Mouse (Mus musculus): Measurements from ENCODE around the gene Cnnm1. TPM values are rescaled to one million over a fixed set of nuclear protein-coding genes. Genes with fewer than 3 reads are reported as not detected.
"Not testable (repeated sequence)": the region's sequence is repeated elsewhere in the genome, so short reads cannot be mapped to it uniquely, and the experiment has no call there.

Gene Cnnm1
- polyA plus RNA-seq, 1 experiment: 0.50 TPM

DNA sequence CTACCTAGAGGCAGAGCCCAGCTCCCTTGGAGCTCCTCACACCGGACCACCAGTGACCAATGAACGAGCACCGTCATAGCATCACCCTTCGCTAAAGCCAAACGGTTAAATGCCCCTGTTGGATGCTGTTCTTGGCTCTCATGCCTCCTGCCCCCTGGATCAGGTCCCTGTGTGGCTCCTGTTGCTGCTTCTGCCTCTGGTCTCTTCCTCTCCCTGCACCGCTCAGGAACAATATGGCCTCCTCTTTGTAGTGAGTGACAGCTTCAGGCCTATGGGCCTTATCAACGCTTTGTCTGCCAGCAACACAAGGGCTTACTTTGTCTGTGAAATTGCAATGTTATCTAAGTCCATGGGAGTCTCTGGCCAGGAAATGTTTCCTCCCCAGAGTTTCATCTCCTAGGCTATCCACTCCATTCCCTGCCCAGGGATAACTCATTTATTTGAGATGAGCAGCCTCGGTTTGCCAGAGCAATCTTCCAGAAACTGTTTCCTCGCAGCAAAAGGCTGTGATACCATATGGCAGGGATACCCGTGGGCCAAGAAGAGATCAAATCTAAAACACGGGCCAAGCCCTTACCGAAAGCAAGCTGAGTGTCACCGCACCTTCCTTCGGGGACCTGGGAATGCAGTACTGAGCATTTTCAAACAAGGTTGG is 25.5 kb downstream of the Cnnm1 start:
- DNase-seq (ENCODE audit: low read depth): no peak

DNA sequence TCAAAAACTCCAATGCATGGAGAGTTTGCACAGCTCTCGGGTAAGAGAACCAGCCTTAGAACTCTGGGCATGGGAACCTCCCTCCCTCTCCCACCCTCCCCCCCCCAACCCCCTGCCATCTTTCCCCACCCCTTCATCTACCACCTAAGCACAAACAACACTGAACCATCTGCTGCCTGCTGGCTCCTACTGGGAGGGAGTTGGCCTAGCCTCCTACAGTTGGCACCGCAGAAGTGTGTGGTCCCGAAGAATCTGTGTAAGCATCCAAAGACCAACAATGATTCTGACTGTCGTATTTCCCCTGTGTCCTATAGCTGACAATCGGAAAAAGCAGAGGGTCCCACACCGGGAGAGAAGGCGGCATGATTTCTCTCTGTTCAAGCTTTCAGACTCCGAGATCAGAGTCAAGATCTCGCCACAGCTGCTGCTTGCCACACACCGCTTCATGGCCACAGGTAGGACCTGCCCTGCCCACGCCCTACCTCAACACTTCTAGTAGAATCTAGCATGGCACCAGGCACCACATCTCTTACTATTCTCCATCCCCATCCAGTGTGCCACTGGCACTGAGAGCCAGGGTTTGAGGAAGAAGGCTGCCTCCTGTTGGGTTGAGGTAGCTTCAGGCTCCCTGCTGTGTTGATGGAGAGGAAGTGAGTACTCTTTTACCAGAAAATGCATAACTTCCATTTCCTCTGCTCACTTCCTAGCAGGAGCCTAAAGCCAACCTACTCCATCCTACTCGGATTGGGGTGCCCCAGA is 27.9 kb downstream of the Cnnm1 start:
- DNase-seq (ENCODE audit: low read depth): no peak

DNA sequence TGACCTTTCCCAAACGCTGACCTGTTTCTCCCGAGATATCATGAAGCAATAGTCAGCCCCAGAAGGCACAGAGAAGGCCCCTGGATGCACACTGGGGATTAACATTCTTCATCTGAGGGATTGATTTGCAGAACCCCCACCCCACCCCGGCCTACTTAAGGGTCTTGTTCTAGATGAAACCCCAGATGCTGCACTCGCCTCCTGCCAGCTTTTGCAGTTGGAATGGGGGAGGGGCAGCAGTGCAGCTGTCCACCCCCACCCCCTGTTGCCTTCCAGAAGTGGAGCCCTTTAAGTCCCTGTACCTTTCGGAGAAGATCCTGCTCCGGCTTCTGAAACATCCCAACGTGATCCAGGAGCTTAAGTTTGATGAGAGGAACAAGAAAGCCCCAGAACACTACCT is 29.1 kb downstream of the Cnnm1 start:
- no peak for DNase-seq (ENCODE audit: low read depth)

DNA sequence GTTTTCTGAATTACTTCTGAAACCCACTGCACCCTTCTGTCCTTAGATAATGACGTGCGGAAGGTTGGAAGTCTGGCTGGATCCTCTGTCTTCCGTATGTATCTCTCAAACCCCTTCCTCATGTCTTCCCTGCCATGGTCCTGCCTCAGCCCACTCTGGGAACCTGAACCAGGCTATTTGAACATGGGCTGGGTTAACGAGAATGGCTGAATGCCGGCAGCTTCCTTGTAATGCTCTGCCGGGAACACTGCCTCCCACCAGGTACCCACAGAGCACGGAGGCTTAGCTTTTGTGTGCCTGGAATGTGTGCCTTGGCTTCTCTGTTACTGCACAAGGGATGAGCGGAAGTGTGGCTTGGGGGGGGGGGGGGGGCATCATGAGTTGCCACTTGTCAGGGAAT is 32.1 kb downstream of the Cnnm1 start:
- no peak for DNase-seq (ENCODE audit: low read depth)

DNA sequence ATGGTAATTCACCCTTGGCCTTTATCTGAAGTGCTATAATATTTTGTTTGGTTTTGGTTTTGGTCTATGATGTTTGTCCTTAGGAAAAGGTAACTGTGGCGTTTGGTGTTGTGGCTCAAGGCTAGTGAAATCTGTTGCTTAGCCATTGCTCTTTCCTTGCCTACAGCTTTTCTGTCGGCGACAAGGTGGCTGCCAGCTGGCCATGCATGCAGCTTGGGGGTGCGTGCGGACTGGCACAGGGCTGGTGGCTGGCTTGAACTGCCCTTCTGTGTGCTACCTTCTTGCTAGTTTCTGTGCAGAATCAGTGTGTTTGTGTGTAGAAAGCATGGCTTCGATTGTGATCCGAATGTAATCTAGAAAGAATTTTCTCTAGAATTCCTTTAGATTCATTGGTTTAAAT is 32.5 kb downstream of the Cnnm1 start:
- DNase-seq (ENCODE audit: low read depth): no peak

DNA sequence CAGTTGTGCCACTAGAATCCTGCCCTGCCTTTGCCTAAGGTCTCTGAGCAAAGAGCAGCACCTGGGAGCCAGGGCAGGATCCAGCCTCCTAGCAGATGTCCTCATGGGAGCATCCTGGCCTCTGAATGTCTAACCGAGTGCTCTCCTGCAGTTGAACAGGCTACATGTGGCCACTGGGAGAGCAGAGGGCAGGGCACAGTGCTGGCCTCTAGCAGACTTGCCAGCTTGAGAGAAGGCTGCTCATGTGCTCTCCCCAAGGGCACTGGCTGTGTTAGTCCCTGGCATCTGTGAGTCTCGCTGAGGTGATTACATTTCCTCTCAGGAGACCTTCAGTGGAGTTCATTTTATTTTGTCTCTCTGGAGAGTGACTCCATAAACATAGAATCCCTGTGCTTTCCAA is 35.4 kb downstream of the Cnnm1 start:
- no peak for DNase-seq (ENCODE audit: low read depth)

DNA sequence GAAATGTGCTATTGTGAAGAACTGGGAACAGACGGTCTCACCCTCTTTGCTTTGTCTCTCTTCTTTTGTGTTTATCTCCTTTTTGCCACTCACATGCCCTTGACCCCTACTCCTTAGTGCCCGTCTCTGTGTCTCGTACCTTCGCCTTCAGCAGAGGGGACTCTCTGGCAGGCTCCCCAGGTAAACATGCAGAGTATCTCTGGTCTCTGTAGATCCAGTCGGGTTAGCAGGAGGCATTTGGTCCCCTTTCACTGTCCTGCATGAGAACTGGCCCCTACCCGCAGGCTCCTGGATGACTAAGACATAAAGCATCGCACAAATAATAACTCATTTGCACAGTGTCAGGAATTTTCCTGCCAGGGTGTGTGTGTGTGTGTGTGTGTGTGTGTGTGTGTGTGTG is 35.8 kb downstream of the Cnnm1 start:
- DNase-seq (ENCODE audit: low read depth): no peak

DNA sequence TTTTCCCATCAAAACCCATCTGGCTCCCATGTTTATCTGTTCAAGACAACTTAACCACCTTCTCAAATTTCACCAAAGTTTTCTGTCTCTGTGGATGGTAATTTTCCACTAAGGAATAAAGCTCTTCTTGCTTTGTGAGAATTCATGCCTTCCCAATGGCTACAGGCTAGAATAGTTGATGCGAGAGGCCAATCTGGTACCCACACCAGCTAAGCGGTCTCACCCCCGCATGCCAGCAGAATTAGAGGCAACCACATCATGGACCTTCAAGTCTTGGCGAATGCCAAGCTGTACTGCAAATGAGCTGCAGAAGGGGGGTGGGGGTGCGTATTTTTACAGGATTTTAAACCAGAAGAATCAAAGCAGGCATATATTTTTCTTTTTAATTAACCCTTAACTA is 37.2 kb downstream of the Cnnm1 start:
- DNase-seq (ENCODE audit: low read depth): no peak

DNA sequence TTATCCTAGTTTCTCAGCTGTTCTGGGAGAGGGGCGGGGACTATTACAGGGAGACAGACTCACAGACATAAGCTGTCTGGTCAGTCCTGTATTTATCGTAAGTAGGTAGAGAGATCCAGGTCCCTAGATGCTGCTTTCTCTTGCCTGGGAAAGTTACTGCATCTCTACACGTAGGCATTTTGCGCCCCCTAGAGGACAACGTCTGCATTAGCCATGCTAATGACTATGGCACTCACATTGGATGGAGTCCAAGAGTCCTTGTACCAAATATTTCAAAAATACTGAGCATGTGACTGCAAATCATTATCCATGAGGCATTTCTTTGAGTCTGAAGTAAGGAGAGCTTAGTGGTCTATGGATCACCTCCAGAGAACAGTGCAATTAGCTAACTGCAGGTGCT is 38.7 kb downstream of the Cnnm1 start:
- no peak for DNase-seq (ENCODE audit: low read depth)

DNA sequence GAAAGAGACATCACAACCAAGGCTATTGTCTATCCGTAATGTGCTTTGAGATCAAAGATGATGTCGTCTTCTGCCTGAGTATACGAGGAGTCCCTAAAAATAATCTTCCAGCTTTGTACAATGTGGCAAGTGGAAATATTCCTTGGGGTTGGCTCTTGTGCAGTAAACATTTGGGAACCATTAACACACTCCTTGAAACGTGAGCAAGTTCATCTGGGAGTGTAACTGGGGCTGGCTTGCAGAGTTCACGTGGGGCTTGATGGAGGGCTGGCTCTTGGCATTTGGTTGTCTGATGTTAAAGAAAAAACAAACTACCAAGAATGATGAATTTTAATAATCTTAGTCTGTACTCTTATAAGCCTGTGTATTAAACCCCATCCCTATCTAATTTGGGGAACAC is 39.2 kb downstream of the Cnnm1 start:
- no peak for DNase-seq (ENCODE audit: low read depth)

DNA sequence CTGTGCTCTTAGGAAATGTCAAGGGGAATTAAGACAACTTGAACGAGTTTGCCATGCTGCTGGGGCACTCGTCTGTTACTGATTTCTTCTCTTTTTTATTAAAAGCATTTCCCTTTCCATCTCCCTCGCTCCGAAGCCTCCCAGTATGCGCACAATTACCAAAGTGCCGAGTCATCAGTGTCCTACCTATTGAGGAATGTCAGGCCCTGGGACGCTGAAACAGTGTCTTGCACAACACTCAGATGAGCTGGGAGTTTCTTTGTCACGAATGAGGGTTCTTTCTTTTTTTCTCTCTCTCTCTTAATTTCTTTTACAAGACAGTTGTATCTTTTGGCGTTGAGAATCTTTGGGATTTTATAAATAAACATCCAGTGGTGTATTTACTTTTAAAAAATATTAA is 40.3 kb downstream of the Cnnm1 start:
- DNase-seq (ENCODE audit: low read depth): no peak

DNA sequence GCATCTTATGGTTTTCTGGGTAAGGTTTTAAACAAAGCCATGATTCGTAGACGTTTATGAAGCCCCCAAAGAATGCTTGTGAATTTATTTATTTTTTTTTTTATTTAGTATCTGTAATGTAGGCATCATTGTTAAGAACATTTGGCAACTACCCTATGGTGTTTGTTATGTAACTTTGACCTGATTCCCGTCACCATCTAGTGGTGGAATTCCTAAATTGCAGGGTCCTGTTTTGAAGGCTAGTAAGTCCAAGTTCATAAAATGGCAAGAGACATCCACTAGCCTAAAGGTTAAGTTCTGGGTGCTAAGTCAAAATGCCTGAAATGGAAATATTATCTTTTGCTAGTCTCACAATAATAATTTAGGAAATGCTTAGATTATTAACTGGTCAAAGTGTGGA is 47.2 kb downstream of the Cnnm1 start:
- DNase-seq (ENCODE audit: low read depth): no peak

DNA sequence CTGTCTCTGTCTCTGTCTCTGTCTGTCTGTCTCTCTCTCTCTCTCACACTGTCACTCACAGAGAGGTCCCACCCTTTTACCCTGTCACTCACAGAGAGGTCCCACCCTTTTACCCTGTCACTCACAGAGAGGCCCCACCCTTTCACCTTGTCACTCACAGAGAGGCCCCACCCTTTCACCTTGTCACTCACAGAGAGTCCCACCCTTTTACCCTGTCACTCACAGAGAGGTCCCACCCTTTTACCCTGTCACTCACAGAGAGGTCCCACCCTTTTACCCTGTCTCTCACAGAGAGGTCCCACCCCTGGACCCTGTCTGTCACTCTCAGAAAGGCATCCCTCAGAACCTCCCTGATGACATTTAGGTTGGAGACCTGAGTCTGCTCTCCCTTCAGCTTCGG is 53.1 kb downstream of the Cnnm1 start:
- not testable (repeated sequence) for DNase-seq (ENCODE audit: low read depth)

DNA sequence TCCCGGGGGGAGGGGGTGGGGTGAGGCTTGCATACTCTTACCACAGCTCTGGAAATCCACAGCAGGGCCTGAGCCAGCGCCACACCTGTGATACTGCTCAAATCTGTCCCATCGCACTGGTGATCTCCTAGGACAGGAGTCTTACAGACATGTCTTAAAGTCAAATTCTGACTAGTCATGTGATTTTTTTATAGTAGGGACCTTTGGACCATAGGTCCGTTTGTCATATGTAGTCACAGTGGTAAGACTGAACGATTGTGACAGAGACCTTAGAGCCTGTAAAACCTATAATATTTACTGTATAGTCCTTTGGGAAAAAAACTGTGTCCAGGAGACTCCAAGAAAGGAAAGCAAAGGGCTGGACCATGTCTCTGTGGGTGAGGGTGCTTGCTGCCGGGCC is 53.6 kb downstream of the Cnnm1 start:
- no peak for DNase-seq (ENCODE audit: low read depth)

DNA sequence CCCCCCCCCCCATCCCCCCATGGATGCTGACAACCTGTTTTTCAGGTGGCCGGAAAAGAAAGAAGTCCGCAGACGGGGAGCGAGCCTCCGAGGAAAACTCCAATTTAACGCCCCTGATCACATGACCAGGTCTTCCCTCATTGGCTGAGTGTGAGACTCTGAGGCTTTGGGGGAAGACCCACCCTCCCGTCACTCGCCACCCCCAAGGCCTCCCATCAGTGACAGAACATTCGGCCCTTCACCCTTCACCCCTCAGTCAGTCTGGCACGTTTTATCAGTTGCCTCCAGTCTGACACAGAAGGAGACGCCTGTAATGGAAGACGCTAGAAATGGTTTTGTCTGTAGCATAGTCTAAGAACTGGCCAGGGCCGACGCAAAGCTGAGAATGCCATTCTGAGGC is 54.7 kb downstream of the Cnnm1 start:
- DNase-seq (ENCODE audit: low read depth): no peak

DNA sequence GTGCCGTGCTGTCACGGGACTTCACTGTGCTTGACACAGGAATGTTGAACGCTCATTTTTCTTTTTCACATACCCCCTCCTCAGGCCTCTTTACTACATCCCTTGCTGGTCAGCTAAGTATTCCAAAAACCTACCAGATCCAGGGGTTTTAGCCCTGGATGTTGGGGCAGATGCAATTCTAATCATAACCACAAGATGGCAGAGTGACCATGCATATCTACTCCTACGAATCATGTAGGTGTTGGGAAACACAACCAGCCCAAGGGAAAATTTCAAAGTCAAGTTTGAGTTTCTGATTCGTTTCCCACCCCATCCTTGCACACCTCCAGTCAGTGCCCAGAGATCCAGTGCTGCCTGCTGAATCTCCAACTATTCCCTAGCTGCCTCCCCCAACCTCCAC is 55.6 kb downstream of the Cnnm1 start:
- DNase-seq (ENCODE audit: low read depth): no peak

DNA sequence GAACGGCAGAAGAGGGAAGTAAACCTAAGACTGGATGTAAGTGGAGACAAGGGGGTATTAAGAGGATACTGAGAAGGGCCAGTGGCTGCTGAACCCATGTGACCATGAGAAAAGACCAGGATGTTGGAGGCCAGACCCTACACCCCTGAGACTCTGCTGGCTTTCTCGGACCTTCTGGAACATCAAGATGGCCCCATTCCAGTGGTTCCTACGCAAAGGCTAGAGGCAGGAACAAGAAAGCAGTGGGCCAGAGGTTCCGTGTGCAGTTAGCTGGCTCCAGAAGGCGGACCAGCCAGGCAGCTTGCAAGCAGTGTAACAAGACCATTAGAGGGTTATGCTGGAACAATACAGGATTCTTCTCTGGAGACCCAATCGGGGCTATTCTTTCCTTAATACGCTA is 57.2 kb downstream of the Cnnm1 start:
- DNase-seq (ENCODE audit: low read depth): no peak

DNA sequence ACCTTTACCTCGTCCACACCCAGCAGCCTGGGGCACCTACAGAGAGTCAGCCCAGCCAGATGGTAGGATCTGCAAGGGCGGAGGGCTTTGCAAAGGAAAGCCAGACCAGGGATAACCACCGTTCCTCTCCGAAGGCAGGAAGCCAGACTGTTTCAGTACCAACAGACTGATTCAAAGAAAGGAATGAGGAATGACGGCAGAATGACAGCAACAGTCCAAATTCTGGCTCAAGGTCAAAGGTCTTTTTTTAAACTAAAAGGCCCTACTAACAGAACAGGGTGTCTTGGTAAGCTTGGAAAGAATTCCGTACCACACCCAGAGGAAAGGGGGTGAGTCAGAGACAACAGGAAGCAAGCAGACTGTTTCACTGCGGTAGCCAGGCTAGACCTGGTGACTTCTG is 58.6 kb downstream of the Cnnm1 start:
- DNase-seq (ENCODE audit: low read depth): no peak

DNA sequence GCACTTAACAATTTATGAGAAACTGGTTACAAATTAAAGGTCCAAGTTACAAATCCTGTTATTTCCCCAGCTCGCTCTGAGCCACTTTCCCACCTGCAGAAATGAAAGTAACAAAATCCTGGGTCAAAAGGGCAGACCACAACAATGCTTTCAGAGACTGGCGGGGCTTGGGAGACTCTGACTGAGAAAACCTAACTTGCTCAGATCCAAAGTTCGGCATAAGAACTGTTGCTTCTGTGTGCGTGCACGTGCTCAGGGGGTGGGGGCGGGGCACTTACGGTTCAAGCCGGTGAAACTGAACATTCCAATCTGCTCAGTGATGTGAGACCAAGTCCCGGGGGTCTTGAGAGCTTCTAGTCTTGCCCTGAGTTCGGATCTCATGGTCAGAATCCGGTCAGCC is 62.4 kb downstream of the Cnnm1 start:
- no peak for DNase-seq (ENCODE audit: low read depth)

DNA sequence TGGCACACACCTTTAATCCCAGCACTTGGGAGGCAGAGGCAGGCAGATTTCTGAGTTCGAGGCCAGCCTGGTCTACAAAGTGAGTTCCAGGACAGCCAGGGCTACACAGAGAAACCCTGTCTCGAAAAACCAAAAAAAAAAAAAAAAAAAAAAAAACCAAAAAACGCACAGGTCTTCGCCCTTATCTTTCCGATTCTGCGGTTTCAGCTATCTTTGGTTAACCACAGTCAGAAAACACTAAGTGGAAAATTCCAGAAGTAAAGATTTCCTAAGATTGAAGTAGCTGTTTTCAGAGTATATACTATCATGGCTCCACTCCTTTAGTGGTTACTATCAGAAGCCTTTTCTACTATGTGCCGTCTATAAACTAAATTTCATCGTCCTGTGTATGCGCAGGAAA is 63.4 kb downstream of the Cnnm1 start:
- DNase-seq (ENCODE audit: low read depth): not testable (repeated sequence)

DNA sequence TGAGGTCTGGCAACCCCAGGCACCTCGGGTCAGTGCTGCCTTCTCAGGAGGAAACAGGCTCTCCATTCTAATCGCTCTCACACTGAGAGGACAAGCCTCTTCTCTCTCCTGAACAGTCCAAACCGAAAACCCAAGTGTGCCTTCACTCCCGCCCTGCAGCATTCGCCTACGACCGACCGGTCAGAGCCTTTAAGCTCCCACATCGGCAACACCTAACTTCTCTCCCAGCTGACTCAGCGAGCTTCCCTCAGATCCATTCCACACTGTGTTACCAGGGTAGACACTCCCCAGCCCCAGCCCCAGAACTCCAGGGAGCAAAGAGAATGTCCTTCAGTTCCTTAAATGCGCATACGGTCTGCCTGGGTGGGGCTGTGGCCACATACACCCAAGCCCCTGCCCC is 65.2 kb downstream of the Cnnm1 start:
- DNase-seq (ENCODE audit: low read depth): no peak

DNA sequence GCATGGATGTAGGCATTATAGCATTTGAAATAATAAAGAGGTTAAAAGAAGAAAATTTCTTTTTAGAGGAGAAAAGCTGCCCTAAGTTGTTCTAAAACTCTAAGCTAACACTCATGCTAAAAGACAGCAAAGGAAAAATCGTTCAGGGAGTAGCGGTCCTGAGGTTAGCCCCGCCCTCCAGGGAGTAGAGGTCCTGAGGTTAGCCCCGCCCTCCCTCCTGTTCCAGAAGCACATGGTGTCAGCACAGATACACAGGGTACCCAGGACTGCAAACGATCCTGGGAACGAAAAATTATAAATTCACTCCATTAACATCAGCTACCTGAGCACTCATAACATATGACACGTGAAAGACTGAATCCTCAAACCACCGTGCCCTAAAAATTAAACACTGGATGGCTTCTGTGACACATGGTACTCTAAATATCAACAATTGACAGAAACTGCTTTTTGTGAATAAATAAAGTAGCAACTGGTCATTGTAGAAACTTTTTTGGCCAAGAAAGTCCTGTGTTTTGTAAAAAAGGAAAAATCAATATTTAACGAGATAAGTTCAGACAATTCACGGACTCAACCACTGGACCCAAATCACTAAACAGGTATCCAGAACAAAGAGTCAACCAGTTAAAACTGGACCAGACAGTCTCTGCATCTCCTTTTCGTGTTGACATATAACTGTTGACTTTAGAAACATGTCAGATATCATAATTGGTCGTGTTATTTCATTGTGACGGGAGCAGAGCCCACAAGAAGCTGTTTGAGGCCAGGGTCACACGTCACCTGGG is 70.4 kb downstream of the Cnnm1 start:
- no peak for DNase-seq (ENCODE audit: low read depth)

Measured in gonadal fat pad, adult 2 months (tissue).